Mouse (Mus musculus) midbrain, embryonic 15.5 days (tissue): ENCODE measurements around the gene Phc2. TPM values are rescaled to one million over a fixed set of nuclear protein-coding genes. Genes with fewer than 3 reads are reported as not detected.
A peak's percentile ranks its signal among the peaks of the same experiment; 100 is the strongest.

ENCODE experiments used
- ATAC-seq: fragments of 200-750 bp; cut with Nextera tagmentation; replicated peaks from 2 replicates; pipeline ENCODE4 v1.8.0; 2017; ENCODE audit warnings: moderate TSS enrichment
- H3K27ac ChIP-seq: fragments of 300-500 bp; sonication (generic); 2 replicates; pipeline ENCODE4 v1.5.1; 2015; ENCODE audit warnings: mild to moderate bottlenecking, inconsistent platforms
- H3K27me3 ChIP-seq: fragments of 300-500 bp; sonication (generic); replicated peaks from 2 replicates; pipeline ENCODE4 v1.6.1; 2015; ENCODE audit warnings: inconsistent platforms
- H3K36me3 ChIP-seq: fragments of 300-500 bp; sonication (generic); replicated peaks from 2 replicates; pipeline ENCODE4 v1.6.1; 2015; ENCODE audit warnings: inconsistent platforms
- H3K4me1 ChIP-seq: fragments of 300-500 bp; sonication (generic); 2 replicates; pipeline ENCODE4 v1.6.1; 2015; ENCODE audit warnings: inconsistent platforms
- H3K4me2 ChIP-seq: fragments of 300-500 bp; sonication (generic); 2 replicates; pipeline ENCODE4 v1.6.1; 2015; ENCODE audit warnings: inconsistent platforms, mild to moderate bottlenecking, moderate library complexity
- H3K4me3 ChIP-seq: fragments of 300-500 bp; sonication (generic); 2 replicates; pipeline ENCODE4 v1.5.1; 2015; ENCODE audit warnings: mild to moderate bottlenecking, inconsistent platforms
- H3K9ac ChIP-seq: fragments of 300-500 bp; sonication (generic); 2 replicates; pipeline ENCODE4 v1.6.1; 2015; ENCODE audit warnings: mild to moderate bottlenecking, inconsistent platforms
- H3K9me3 ChIP-seq: fragments of 300-500 bp; sonication (generic); 2 replicates; pipeline ENCODE4 v1.6.1; 2016; ENCODE audit warnings: inconsistent platforms
- WGBS: fragments of 180-500 bp; shearing (Covaris S2); methylation state at CpG from one replicate; pipeline ENCODE4 v1.1.7; 2015; ENCODE audit warnings: mixed read lengths; 5-methylcytosine and 5-hydroxymethylcytosine counted together
- polyA plus RNA-seq: library from polyadenylated mRNA; unstranded; fragments of >200 nt; fragmentation: Nextera tagmentation; extraction: Ambion mirVana; gene quantifications from 2 replicates; pipeline ENCODE4 v1.2.1, GENCODE M21; 2015

Phc2 gene
- polyA plus RNA-seq, 1 experiment from 2014 or later = 70.0 TPM

DNA sequence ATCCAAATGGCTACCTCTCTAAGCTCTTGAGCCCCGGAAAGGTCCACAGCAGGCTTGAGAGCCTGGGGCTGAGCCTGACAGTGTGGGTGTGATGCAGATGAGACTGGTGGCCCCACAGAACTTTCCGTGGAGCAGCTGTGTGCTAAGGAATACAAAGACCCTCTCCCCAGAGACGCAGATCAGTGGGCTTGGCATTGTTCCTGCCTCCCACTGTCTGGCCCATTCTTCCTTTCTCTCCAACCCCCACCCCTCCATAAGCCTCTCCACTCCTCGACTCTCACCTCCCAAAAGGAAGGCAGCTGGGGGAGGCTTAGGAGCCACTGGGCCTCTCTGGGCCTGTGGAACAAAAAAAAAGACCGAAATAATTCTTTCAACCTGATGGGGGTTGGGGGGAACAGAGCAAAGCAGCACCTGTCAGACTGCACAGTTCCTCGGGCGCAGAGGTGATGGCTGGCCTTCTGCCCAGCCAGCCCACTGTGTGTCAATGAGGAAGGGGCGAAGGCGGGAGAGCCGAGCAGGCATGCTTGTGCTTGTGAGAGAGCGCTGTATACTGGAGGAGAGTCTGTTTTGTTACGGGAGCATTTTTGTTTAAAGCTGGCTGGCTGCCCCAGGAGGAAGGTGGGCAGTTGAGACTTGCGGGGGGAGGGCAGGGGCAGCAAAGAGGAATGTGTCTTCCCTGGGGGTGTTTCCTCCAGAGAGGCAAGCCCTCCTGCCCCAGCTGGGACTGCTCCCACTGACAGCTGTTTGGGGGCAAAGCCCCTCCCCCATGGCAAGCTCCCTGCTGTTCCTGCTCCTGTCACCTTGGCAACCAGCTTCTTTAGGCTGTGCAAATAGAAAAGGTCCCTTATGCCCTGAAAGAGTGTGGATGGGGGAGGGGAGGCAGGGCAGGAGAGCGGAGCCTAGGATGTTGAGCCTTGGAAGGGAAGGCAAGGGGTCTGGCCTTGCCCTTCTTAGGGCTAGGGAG lies 61.0 kb downstream of the Phc2 start:
- Histone ChIP-seq H3K4me3 (no peak overlapping the region), H3K27ac (peak overlapping the region; percentile 96), H3K9me3 (no peaks in the 10 kb centered on the region), H3K4me2 (peak overlapping the region; percentile 38), H3K9ac (peak overlapping the region; percentile 25), H3K4me1 (peaks cover 71% of the 10 kb centered on the region), H3K27me3 (no peaks in the 10 kb centered on the region), H3K36me3 (no peaks in the 10 kb centered on the region)
- 4% methylated on average over 14 of the region's 14 CpGs for WGBS
- ATAC-seq = peak; percentile 71

DNA sequence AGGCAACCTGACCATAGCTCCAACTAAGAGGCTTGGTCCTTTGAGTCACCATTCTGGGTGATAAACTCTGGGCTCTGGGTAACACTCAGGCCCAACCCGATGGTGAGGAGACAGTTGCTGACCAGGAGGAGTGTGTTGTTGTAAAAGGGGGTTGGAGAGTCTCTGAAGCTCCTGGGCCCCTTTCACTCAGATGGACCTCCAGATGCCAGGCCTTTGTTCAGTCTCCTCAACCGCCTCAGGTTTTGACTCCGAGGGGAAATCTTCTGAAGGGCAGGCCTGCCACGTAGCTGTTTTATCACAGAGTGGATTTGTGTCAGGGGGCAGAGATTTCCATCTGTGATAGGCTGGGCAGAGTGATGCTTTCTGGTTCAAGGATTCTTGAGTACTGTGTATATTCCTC lies 61.8 kb downstream of the Phc2 start:
- 6% methylated on average over 4 of the region's 4 CpGs for WGBS
- H3K4me2 ChIP-seq = peak overlapping the region; percentile 38
- peaks cover 72% of the 10 kb centered on the region for H3K4me1 ChIP-seq
- H3K27ac ChIP-seq = peak overlapping the region; percentile 96
- no peak overlapping the region for H3K4me3 ChIP-seq
- H3K36me3 ChIP-seq = no peaks in the 10 kb centered on the region
- ATAC-seq = peak; percentile 2; the same call in 1 of the 2 replicates
- peak overlapping the region; percentile 25; the same call in 1 of the 2 replicates for H3K9ac ChIP-seq
- no peaks in the 10 kb centered on the region for H3K27me3 ChIP-seq
- no peaks in the 10 kb centered on the region for H3K9me3 ChIP-seq

DNA sequence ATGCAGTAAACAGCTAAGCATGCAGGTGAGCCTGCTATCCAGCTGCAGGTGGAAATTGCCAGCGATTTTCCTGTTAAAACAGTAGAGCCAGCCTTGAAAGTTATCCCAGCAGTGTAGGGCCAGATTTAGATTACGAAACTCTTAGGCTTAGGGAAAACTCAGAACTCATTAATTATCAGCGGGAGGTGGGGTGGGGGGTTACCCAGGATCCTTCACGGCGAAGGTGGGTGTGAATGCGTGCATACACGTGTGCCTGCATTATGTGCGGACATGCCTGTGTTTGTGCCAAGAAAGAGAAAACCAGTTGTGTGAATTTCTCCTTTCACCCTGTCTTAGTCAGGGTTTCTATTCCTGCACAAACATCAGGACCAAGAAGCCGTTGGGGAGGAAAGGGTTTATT lies 62.2 kb downstream of the Phc2 start:
- 25% methylated on average over 9 of the region's 9 CpGs for WGBS
- no peaks in the 10 kb centered on the region for H3K36me3 ChIP-seq
- peak overlapping the region; percentile 38; the same call in 1 of the 2 replicates for H3K4me2 ChIP-seq
- peaks cover 74% of the 10 kb centered on the region for H3K4me1 ChIP-seq
- ATAC-seq = no peak
- H3K4me3 ChIP-seq = no peak overlapping the region
- H3K27me3 ChIP-seq = no peaks in the 10 kb centered on the region
- no peak overlapping the region for H3K9ac ChIP-seq
- peak overlapping the region; percentile 96 for H3K27ac ChIP-seq
- H3K9me3 ChIP-seq = no peaks in the 10 kb centered on the region

DNA sequence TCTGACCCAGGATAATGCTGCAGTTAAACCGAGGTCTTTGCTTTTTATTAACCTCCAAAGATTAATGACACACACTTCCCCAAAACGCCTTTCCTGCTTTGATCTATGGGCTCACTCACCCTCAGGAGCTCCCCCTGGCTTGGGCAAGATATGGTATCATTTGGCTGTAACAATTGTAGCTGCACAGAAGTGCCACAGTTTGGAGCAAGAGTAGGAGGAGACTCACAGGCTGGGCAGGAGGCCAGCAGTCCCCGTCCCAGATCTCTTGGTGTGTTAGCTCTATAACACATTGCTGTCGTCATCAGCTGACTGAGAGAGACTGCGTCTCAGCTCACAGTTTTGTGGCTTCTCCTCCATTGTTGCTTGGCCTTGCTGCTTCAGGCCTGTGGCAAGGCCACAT lies 65.6 kb downstream of the Phc2 start:
- peak overlapping the region; percentile 62 for H3K27ac ChIP-seq
- H3K9me3 ChIP-seq = no peaks in the 10 kb centered on the region
- H3K27me3 ChIP-seq = no peaks in the 10 kb centered on the region
- no peak overlapping the region for H3K9ac ChIP-seq
- WGBS = 13% methylated on average over 5 of the region's 5 CpGs
- H3K36me3 ChIP-seq = no peaks in the 10 kb centered on the region
- peaks cover 58% of the 10 kb centered on the region for H3K4me1 ChIP-seq
- H3K4me2 ChIP-seq = no peak overlapping the region
- ATAC-seq = no peak
- no peak overlapping the region for H3K4me3 ChIP-seq

DNA sequence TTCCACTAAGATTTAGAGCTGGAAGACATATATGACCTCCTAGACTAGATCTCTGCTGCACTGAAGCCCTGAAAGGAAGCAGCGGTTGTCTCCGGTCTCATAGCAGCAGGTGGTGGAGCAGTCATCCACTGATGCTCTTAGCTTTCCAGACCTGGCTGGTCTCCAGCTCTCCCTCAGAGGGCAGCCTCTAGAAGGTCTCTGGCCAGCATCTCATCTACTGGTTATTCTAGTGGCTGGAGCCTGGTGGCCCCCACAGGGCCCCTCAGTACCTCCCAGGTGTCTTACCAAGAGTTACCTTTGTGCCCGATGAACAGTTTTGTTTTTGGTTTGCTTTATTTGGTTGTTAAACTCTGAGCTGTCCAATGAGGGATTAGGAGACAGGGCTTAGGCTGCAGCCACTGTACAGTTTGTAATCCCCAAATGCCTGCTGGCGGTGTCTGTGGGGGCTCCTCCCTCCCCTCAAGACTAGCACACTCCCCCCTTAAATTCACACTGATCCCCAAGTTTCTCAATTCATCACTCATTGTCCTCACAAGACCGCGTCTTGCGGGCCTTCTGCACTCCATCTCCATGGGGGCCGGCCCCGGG lies 66.7 kb downstream of the Phc2 start:
- ATAC-seq = no peak
- H3K36me3 ChIP-seq = no peaks in the 10 kb centered on the region
- H3K4me1 ChIP-seq = peaks cover 56% of the 10 kb centered on the region

DNA sequence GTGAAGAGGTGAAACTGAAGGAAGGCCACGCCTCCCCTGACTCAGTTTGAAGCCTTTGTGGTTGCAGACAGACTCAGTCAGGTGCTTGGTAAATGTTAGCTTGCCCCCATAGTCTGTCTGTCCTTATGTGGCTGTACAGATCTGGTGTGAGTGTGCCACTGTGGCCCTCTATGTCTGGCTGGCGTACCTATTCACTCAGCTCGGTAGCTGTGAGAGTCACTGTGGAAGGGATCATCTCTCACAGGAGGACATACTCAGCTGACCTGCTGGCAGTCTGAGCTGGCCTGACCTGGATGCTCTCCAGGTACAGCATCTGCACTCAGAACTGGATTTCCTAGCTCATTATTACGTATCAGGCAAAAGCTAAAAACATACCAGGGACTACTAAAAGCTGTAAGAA lies 67.3 kb downstream of the Phc2 start:
- no peak for ATAC-seq
- WGBS = 78% methylated on average over 4 of the region's 4 CpGs
- peaks cover 56% of the 10 kb centered on the region for H3K4me1 ChIP-seq

More for the DNA sequence above, 66.7 kb downstream of the Phc2 start:
- Histone ChIP-seq H3K27me3 (no peaks in the 10 kb centered on the region), H3K9me3 (no peaks in the 10 kb centered on the region), H3K4me3 (no peak overlapping the region), H3K4me2 (no peak overlapping the region), H3K27ac (peak overlapping the region; percentile 62; the same call in 1 of the 2 replicates), H3K9ac (no peak overlapping the region)
- 30% methylated on average over 9 of the region's 9 CpGs for WGBS

DNA sequence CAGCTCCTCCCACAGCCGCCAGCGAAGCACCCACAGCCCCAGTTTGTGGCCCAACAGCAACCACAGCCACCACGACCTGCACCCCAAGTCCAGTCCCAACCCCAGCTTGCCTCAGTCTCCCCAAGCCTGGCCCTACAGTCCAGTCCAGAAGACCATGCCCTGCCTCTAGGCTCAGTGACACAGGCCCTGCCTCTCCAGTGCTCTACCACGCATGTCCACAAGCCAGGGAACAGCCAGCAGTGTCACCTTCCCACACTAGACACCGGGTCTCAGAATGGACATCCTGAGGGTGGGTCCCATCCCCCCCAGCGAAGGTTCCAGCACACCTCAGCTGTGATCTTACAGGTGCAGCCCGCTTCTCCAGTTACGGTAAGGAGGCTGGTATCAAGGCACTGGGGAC lies 68.4 kb downstream of the Phc2 start:
- Histone ChIP-seq H3K9me3 (no peaks in the 10 kb centered on the region), H3K27ac (no peak overlapping the region), H3K36me3 (no peaks in the 10 kb centered on the region), H3K4me1 (peaks cover 50% of the 10 kb centered on the region), H3K9ac (no peak overlapping the region), H3K27me3 (no peaks in the 10 kb centered on the region), H3K4me2 (no peak overlapping the region), H3K4me3 (no peak overlapping the region)
- no peak for ATAC-seq
- WGBS = 75% methylated on average over 8 of the region's 8 CpGs

More for the DNA sequence above, 67.3 kb downstream of the Phc2 start:
- Histone ChIP-seq H3K9ac (no peak overlapping the region), H3K9me3 (no peaks in the 10 kb centered on the region), H3K36me3 (no peaks in the 10 kb centered on the region), H3K27me3 (no peaks in the 10 kb centered on the region), H3K27ac (peak overlapping the region; percentile 62; the same call in 1 of the 2 replicates), H3K4me2 (no peak overlapping the region), H3K4me3 (no peak overlapping the region)

DNA sequence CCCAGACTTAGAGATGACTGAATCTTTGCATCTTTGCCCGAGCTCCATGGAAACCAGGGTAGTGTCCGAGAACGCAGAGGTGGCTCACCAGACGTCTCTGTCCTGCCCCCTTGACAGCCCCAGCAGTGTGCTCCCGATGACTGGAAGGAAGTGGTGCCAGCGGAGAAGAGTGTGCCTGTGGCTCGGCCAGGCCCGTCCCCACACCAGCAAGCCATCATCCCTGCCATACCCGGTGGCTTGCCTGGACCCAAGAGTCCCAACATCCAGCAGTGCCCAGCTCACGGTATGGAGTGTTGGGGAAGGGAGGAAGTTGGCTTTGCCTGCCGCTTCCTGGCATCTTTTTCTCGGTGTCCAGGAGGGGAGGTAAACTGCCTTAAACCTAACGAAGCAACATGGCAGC lies 68.9 kb downstream of the Phc2 start:
- no peaks in the 10 kb centered on the region for H3K9me3 ChIP-seq
- H3K4me2 ChIP-seq = no peak overlapping the region
- ATAC-seq = no peak
- H3K4me3 ChIP-seq = no peak overlapping the region
- no peak overlapping the region for H3K9ac ChIP-seq
- H3K4me1 ChIP-seq = peaks cover 47% of the 10 kb centered on the region
- H3K27ac ChIP-seq = no peak overlapping the region
- H3K36me3 ChIP-seq = no peaks in the 10 kb centered on the region
- no peaks in the 10 kb centered on the region for H3K27me3 ChIP-seq
- 71% methylated on average over 13 of the region's 13 CpGs for WGBS

DNA sequence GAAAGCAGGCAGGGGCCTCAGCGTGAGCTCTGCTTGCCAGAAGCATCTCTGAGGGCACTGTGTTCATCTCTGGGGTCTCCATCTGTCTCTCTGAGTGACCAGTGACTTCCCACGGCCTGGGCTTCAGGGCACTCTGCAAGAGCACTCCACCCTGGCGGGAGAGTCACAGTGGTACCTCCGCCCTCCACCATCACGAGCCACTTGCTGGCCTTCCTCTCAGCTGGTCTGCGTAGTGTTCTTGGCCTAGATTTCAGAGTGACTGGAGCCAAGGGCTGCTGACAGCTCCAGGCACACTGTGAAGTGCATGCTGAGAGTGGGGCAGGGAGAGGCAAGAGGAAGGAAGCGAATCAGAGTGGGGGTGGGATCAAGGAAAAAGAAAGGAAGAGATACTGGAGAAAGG lies 69.6 kb downstream of the Phc2 start:
- H3K36me3 ChIP-seq = no peaks in the 10 kb centered on the region
- H3K27me3 ChIP-seq = no peaks in the 10 kb centered on the region
- 74% methylated on average over 7 of the region's 7 CpGs for WGBS
- no peak overlapping the region for H3K4me3 ChIP-seq
- peaks cover 53% of the 10 kb centered on the region for H3K4me1 ChIP-seq
- ATAC-seq = no peak
- no peak overlapping the region for H3K27ac ChIP-seq
- no peak overlapping the region for H3K9ac ChIP-seq
- no peaks in the 10 kb centered on the region for H3K9me3 ChIP-seq
- no peak overlapping the region for H3K4me2 ChIP-seq

DNA sequence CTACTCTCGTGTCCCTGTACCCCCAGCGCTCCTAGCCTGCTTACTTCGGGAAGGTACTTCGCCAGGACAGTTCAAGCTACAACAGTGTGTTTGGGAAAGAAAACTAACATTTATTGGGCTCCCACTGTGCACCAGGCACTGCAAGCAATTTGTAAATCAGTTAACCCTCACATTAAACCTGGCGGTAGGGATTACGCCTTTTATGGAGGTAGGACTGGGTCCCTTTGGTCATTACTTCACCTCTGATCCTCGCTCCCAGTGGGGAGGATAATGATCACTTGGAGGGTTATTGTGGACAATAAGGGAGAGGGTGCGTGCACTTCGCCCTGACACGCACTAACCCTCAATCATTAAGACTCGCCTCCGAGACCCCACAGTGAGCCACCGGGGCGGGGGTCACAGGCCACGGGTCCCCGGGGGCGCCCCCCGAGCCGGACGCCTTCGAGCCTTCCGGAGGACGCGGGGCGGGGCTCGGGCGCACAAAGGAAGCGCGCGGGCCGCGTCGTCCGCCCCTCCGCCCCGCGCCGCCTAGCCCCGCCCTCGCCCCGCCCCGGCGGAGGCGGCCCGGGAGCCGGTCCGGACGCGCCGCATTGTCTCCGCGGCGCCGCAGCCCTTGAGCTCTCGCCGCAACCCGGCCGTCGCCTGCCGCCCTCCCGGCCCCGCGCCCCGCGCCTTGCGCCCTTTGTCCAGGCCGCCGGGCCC lies 72.7 kb downstream of the Phc2 start:
- H3K36me3 ChIP-seq = 0 out of 2 replicates have a peak, but pooled peaks cover 4% of the 10 kb centered on the region
- peak overlapping the region; percentile 85 for H3K4me2 ChIP-seq
- no peaks in the 10 kb centered on the region for H3K27me3 ChIP-seq
- peak; percentile 90 for ATAC-seq
- H3K9me3 ChIP-seq = no peaks in the 10 kb centered on the region
- H3K4me3 ChIP-seq = peak overlapping the region; percentile 90
- H3K9ac ChIP-seq = peak overlapping the region; percentile 99
- peaks cover 54% of the 10 kb centered on the region for H3K4me1 ChIP-seq
- peak overlapping the region; percentile 93 for H3K27ac ChIP-seq
- 3% methylated on average over 54 of the region's 68 CpGs for WGBS

DNA sequence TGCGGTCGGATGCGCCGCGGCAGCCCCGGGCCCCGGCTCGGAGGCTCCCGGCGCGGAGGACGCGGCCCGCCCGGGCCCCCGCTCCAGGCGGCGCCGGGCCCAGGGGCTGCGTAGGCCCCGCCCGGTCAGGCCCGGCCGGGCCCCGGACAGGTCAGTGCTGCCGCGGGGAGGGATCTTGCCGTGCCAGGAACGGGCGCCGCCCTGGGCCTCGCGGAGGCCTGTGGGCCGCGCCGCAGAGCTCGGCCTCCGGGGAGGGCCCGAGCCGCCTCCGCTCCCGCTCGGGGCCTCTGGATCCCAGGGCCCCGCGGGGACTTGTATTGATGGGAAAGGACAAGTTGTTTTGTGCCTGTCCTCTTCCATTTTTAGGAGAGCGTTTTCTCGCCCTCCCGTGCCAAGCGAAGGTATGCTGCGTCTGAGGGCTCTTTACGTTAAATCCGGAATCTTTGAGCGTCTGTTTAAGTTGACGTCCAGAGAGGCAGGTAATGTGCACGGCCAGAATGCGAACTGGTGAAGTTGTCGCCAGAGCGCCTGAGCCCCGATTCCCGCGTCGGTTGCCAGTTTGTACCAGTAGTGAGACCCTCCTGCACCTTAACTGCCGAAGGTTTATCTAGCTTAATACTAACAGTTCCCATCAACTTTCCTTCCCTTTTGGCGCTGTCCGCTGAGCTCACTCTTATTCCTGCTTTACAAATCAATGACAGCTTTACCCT lies 73.4 kb downstream of the Phc2 start:
- WGBS = under 1% methylated on average over 59 of the region's 65 CpGs
- Histone ChIP-seq H3K9me3 (no peaks in the 10 kb centered on the region), H3K4me1 (peaks cover 60% of the 10 kb centered on the region), H3K9ac (peak overlapping the region; percentile 99), H3K27me3 (no peaks in the 10 kb centered on the region), H3K36me3 (0 out of 2 replicates have a peak, but pooled peaks cover 4% of the 10 kb centered on the region), H3K4me2 (peak overlapping the region; percentile 85), H3K27ac (peak overlapping the region; percentile 93), H3K4me3 (peak overlapping the region; percentile 90)
- ATAC-seq = peak; percentile 46
